18 mouse cellular contexts compared by ENCODE assay signal in genomic region chr10:117127480-117127879, GRCm38 (mm10). TPM values are rescaled to one million over a fixed set of nuclear protein-coding genes. Genes with fewer than 3 reads are reported as not detected.
A peak's percentile ranks its signal among the peaks of the same experiment; 100 is the strongest.
DNase-seq lines count a peak whose midpoint lies in the region; ATAC-seq and TF ChIP-seq lines count a peak whose summit lies in the region.
"Had no signal": no experiment of that assay in that cellular context is flagged by ENCODE, and none has a peak within 500 bp of the region (broad histone marks: within the 10 kb centered on the region; RNA-seq: fewer than 3 reads in every experiment).

No protein-coding gene starts in this region.

- DNase-seq in gastrocnemius, adult 2 months = no peak
- no peak for DNase-seq in gastrocnemius, postnatal 36 days
- DNase-seq in 416B (ENCODE audit: low read depth) = peak; percentile 58
- DNase-seq in cerebellum, adult 11 months = no peak
- no peak for DNase-seq in testis, postnatal 10 days (ENCODE audit: low spot score)
- DNase-seq: adrenal gland, postnatal 25 days; cerebellum, adult 2 months; heart, adult 2 months; heart, postnatal 14 days; kidney, adult 2 months; kidney, postnatal 36 days; layer of hippocampus, adult 9-11 months had no signal

- no peak overlapping the region for H3K9ac ChIP-seq in neural tube, embryonic 15.5 days (replicated peaks)
- H3K9ac ChIP-seq: neural tube, embryonic 13.5 days had no signal

- no peak overlapping the region for H3K4me3 ChIP-seq in gastrocnemius, adult 2 months
- H3K4me3 ChIP-seq in neural tube, embryonic 15.5 days (replicated peaks) = no peak overlapping the region
- H3K4me3 ChIP-seq: forebrain, embryonic 10.5 days; heart, adult 2 months; neural tube, embryonic 13.5 days had no signal

- H3K4me1 ChIP-seq in neural tube, embryonic 15.5 days = 0 out of 2 replicates have a peak, but pooled peaks cover 3% of the 10 kb centered on the region

- H3K4me2 ChIP-seq in neural tube, embryonic 15.5 days = no peak overlapping the region
- H3K4me2 ChIP-seq: neural tube, embryonic 13.5 days had no signal

- intact Hi-C loops in gastrocnemius, adult 2 months (cut with DNase I) = no loop called here
- intact Hi-C loops in gastrocnemius, postnatal 36 days (cut with DNase I) = no loop called here

- H3K27ac ChIP-seq in gastrocnemius, adult 2 months = peak overlapping the region; percentile 1; the same call in 1 of the 2 replicates
- H3K27ac ChIP-seq in neural tube, embryonic 15.5 days (replicated peaks) = no peak overlapping the region
- H3K27ac ChIP-seq: forebrain, embryonic 10.5 days; hindbrain, postnatal 0 days; neural tube, embryonic 13.5 days had no signal

- H3K36me3 ChIP-seq in neural tube, embryonic 15.5 days = no peaks in the 10 kb centered on the region

- no peaks in the 10 kb centered on the region for H3K9me3 ChIP-seq in neural tube, embryonic 15.5 days (replicated peaks)
- H3K9me3 ChIP-seq: forebrain, embryonic 10.5 days; neural tube, embryonic 13.5 days had no signal

- 73% methylated on average over 2 of the region's 2 CpGs for WGBS in neural tube, embryonic 15.5 days

- no peaks in the 10 kb centered on the region for H3K27me3 ChIP-seq in neural tube, embryonic 15.5 days (replicated peaks)
- H3K27me3 ChIP-seq: neural tube, embryonic 13.5 days had no signal

- no peak for TF ChIP-seq CTCF in gastrocnemius, adult 2 months (IDR thresholded peaks at IDR 0.05)

- 0 out of 2 replicates have a peak, but pooled peaks have one; percentile 48 for ATAC-seq in erythroblast, adult 5-6 weeks (replicated peaks; ENCODE audit: low FRiP score, poor library complexity, severe bottlenecking)
- peak; percentile 72 for ATAC-seq in megakaryocyte, adult 5-6 weeks (ENCODE audit: poor library complexity, severe bottlenecking)
- ATAC-seq in neural tube, embryonic 15.5 days (ENCODE audit: low FRiP score) = no peak
- ATAC-seq: hindbrain, postnatal 0 days had no signal

RNA-seq across cellular contexts. Expression of gene Frs2, which starts 20.9 kb away (rescaled TPM):
- 10 to 100 TPM in 1 of 2 experiments, 1 to 10 TPM in 1; 8.1 to 11.5 TPM for total RNA-seq in gastrocnemius, adult 2 months (2021)
- total RNA-seq in gastrocnemius, postnatal 36 days (2021) = 1 to 10 TPM; 7.6 to 8.9 TPM
- 23.4 and 34.3 TPM in 2 replicates for total RNA-seq in erythroblast, adult 5-6 weeks (2015; ENCODE audit: low replicate concordance)
- 24.2 and 34.2 TPM in 2 replicates for total RNA-seq in erythroblast, adult 5-6 weeks (2017; ENCODE audit: low replicate concordance)
- total RNA-seq in megakaryocyte, adult 5-6 weeks (2015) = 22.9 and 25.0 TPM in 2 replicates
- total RNA-seq in megakaryocyte, adult 5-6 weeks (2017) = 9.8 and 10.5 TPM in 2 replicates
- polyA plus RNA-seq in neural tube, embryonic 15.5 days (2015; fragmentation: Nextera tagmentation; extraction: Ambion mirVana) = 19.7 and 21.4 TPM in 2 replicates
